Mouse (Mus musculus) WW6 (cell line): ENCODE measurements around the gene Slc17a4.
A peak's percentile ranks its signal among the peaks of the same experiment; 100 is the strongest.

ENCODE experiments used
- DNase-seq: peaks from one replicate; pipeline ENCODE4 v3.0.0-alpha.2; 2013; ENCODE audit warnings: low read depth, low spot score

Gene Slc17a4

DNA sequence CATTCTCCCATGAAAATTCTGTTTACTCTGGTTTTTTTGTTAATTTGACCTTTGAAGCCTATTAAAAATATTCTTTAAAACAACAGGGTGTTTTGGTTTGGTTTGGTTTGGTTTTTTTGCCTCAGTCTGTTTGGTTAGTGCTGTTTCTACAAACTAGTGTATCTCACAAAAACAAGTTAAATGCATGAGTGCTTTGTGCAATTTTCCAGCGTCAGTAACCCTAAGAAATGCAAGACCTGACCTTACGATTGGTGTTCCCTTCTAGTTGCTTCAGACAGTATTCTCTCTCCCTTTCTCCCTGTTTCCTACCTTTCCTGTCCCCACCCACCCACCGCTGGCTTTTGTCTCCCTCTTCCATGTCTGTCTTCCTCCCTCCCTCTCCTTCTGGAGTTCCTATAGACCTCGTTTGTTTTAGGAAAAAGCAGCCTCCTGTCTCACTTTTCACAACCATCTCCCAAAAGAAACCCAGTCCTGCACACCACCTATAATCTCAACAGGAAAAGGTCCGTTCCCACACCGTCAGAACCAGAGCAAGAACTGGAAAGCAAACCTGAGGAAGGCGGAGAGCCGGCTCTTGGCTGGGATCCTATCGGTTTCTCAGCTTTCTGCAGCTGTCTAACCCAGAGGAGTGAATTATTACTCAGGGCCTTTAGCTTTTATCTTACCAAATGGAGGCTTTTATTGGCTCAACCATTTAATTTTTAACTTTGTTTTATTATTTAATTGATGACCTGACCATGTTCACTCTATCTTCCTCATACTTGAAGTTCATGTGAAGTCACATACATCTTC is at the start of gene Slc17a4:
Gene Slc17a4 (minus strand): TSS at position 634 of the 792 bp plus-strand sequence.
- no peak for DNase-seq

GRCm38 (mm10) chr13:23959776-23960175 is 45.0 kb upstream of the Slc17a4 start:
- no peak for DNase-seq

- DNase-seq, result no peak
Observed at GRCm38 (mm10) chr13:23950928-23951327, 36.1 kb upstream of the Slc17a4 start.

GRCm38 (mm10) chr13:23949484-23950246 is 34.9 kb upstream of the Slc17a4 start:
- DNase-seq, result no peak

DNA sequence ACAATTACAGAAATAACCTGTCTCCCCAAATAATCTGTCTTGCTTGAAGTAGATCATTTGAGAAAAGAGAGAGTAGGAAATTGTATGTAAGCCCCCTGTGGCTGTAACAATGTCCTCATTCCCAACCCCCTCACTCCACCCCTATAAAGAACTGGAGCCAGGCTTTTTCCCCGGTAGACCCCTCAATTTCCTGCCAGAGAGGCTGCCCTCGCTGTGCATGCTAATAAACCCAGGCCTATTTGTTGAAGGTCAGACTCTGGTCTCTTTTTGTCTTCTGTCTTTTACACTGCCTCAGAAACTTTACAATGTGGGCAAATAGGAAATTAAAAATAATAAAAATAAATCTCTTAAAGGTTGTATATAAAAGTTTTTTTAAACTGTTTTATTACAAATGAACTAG is 31.4 kb upstream of the Slc17a4 start:
- DNase-seq, result no peak

DNA sequence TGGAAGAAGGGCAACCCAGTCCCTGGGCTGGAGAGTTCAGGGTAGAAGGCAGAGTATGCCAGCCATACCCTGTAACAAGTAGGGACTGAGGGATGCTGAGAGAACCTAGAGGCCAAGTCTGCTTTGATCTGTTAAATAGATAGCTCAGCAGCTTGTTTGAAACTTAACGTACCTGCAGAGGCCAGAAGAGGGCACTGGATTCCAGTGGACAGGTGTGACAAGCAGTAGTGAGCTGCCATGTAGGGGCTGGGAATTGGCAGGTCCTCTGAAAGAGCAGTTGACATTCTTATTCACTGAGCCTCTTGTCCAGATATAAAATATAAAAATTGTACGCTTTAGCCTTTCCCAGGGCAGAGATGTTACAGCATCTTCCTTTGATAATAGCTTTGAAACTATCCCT is 28.1 kb upstream of the Slc17a4 start:
- DNase-seq, result no peak

- DNase-seq, result no peak
Observed at GRCm38 (mm10) chr13:23940291-23940690, 25.5 kb upstream of the Slc17a4 start.

- no peak for DNase-seq
Observed at GRCm38 (mm10) chr13:23938699-23939098, 23.9 kb upstream of the Slc17a4 start.

DNA sequence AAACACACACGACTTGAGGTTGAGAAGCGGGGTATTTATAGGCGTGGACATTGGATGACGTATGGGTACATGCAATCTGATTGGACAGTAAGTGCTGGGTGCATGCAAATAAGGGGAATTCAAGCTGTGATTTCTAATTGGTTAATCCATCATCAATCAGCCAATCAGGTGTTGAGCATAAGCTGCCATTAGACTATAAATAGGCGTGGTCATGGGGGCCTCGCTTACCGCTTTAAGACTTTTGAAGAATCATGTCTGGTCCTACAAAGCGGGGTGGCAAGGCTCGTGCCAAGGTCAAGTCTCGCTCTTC is 19.4 kb upstream of the Slc17a4 start, which contains the start of gene Hist1h2aa:
Gene Hist1h2aa (plus strand): TSS at position 252 of the 310 bp plus-strand sequence.
- DNase-seq, result peak; percentile 63

DNA sequence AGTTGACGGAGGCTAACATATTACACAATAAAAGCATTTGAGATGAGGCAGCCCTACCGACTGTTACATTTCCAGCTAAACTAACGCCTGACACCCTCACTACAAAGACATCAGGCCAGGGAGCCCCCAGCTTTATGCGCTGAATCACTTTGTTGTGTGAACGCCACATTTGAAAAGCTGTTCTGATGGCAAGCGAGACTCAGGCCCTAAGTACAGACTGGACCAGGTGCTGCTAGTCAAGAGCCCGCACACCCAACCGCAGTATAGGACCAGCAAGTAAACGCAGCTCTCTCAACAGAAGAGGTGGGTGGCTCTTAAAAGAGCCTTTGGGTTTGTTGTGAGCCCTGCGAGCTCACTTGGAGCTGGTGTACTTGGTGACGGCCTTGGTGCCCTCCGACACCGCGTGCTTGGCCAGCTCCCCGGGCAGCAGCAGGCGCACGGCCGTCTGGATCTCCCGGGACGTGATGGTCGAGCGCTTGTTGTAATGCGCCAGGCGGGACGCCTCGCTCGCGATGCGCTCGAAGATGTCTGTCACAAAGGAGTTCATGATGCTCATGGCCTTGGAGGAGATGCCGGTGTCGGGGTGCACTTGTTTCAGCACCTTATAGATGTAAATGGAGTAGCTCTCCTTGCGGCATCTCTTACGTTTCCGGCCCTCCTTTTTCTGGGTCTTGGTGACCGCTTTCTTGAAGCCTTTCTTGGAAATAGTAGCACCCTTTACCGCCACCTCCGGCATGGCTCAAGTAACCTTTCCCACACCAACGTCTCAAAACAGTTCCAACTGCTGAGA is 18.8 kb upstream of the Slc17a4 start, which contains the start of gene Hist1h2ba:
Gene Hist1h2ba (minus strand): TSS at position 736 of the 790 bp plus-strand sequence.
- no peak for DNase-seq

GRCm38 (mm10) chr13:23930904-23931303 is 16.1 kb upstream of the Slc17a4 start:
- no peak for DNase-seq

GRCm38 (mm10) chr13:23930461-23930860 is 15.7 kb upstream of the Slc17a4 start:
- DNase-seq, result no peak

- no peak for DNase-seq
Observed at GRCm38 (mm10) chr13:23928637-23929036, 13.8 kb upstream of the Slc17a4 start.

- DNase-seq, result no peak
Observed at GRCm38 (mm10) chr13:23925792-23926191, 11.0 kb upstream of the Slc17a4 start.

GRCm38 (mm10) chr13:23917674-23918073 is 2.9 kb upstream of the Slc17a4 start:
- no peak for DNase-seq

- DNase-seq, result no peak
Observed at GRCm38 (mm10) chr13:23916132-23916531, 1.3 kb upstream of the Slc17a4 start.

DNA sequence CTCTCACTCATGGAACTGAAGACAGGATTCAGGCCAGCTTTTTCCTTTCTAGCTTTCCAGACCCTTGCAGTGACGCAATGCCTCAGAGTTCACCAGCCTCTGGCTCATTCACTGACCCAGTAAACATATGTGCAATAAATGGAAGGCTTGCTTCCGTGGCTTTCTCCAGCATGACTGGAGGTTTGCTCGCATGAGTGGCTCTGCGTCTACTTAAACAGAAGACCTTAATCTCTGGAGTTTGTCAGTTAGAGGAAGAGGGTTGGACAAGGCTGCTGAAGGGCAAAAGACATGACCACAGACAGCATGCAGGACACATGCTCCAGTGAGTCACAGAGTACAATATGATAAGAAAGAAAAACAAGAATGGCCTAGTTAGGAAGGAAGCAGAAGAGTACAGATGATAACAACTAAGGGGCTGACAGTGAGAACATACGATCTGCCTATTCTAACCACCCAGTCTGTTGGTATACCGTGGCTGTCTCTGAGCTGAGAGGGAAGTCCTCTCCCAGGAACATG is 960 bp downstream of the Slc17a4 start:
- DNase-seq, result no peak

DNA sequence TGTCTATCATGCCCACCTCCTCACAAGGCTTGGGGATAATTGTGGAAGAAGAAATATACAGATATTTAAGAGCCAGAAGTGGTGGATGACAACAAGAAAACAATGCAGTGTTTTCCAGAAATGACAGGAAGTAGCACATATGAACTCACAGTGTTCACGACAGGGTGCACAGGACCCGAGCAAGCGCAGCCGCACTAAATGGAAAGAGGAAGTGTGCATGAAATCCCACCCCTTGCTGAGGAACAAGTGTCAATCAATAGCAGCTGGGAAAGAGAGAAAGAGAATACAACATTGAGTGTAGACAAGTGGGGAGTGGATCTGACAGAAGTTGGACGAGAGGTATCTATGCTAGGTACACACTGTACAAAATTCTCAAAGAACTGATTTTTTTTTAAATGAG is 3.5 kb downstream of the Slc17a4 start:
- no peak for DNase-seq

- DNase-seq, result no peak
Observed at GRCm38 (mm10) chr13:23910121-23910520, 4.7 kb downstream of the Slc17a4 start.

DNA sequence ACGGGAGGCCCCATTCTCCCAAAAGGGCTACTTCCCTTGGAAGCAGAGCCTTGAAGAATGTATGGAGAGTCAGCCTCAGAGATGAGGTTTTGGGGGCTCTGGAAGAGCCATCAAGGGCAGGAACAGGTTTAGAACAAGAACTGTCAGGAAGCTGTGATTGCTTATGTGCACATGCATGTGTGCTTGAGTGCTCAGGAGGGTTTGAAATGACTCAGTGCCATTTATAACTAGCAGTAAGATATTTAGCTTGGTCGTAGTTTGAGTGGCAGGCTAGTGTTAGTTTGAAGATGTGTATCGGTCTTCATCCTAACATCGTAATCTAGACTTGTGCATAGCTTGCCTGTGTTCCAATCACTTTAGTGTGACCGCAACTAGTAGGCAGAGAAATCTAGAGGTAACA is 7.9 kb downstream of the Slc17a4 start:
- DNase-seq, result no peak

DNA sequence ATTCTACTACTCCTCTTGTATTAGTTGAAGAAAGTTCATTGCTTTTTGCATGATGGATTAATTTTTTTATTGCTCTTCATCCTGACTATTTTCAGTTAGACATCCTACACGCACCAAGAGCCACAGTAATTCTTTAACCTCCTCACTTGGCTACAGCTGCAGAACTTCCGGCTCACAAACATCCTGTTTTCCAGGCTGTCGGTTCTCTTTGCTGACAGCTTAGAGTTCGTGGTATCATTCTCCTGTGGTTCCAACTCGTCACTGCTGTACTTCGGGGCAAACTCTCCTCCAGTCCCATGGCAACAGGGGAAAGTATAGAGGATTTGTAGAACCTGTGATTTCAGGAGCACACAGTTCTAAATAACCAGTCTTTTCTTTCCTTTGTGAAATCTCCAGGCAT is 16.6 kb downstream of the Slc17a4 start:
- DNase-seq, result no peak

GRCm38 (mm10) chr13:23893269-23893593 is 21.6 kb downstream of the Slc17a4 start:
- no peak for DNase-seq
